Mouse (Mus musculus) G1E (cell line): ENCODE data around the gene Scnm1. TPM values are rescaled to one million over a fixed set of nuclear protein-coding genes. Genes with fewer than 3 reads are reported as not detected.

Source experiments
- ATAC-seq: 2 replicates; pipeline ENCODE4 v1.8.0; 2016; ENCODE audit warnings: mild to moderate bottlenecking; ENCODE audit not compliant: insufficient number of reproducible peaks, poor library complexity, low FRiP score, severe bottlenecking; ENCODE audit errors: extremely low read depth
- DNase-seq: peaks from one replicate; pipeline ENCODE4 v3.0.0; 2012; ENCODE audit warnings: low spot score
- H3K27me3 ChIP-seq: 2 replicates; pipeline ENCODE4 v1.6.1; 2012; ENCODE audit warnings: mild to moderate bottlenecking, low read length, inconsistent platforms; ENCODE audit not compliant: insufficient read depth
- H3K36me3 ChIP-seq: replicated peaks from 2 replicates; pipeline ENCODE3; 2012; ENCODE audit warnings: mild to moderate bottlenecking, inconsistent platforms
- H3K4me1 ChIP-seq: 2 replicates; pipeline ENCODE4 v1.6.1; 2012; ENCODE audit warnings: low read depth, low read length, inconsistent platforms, mixed read lengths; ENCODE audit not compliant: insufficient read depth
- H3K4me3 ChIP-seq: 2 replicates; pipeline ENCODE4 v1.5.1; 2012; ENCODE audit warnings: low read depth, mild to moderate bottlenecking, inconsistent platforms, low read length, moderate library complexity, mixed read lengths
- H3K9me3 ChIP-seq: replicated peaks from 2 replicates; pipeline ENCODE4 v1.6.1; 2012; ENCODE audit warnings: inconsistent platforms
- CTCF ChIP-seq: IDR thresholded peaks from 2 replicates; pipeline ENCODE4 v1.5.1; 2012; ENCODE audit warnings: low read depth, low read length, inconsistent platforms, mixed read lengths
- GATA1 ChIP-seq: IDR thresholded peaks from 2 replicates; pipeline ENCODE4 v1.6.1; 2012; ENCODE audit warnings: borderline replicate concordance, low read length, inconsistent platforms, mixed read lengths
- GATA2 ChIP-seq: IDR thresholded peaks from 2 replicates; pipeline ENCODE4 v1.6.1; 2012; ENCODE audit warnings: low read depth, low read length, inconsistent platforms, borderline replicate concordance
- POLR2AphosphoS5 ChIP-seq: IDR thresholded peaks from 2 replicates; pipeline ENCODE4 v1.6.1; 2012; ENCODE audit warnings: low read depth, low read length, inconsistent platforms; ENCODE audit not compliant: insufficient replicate concordance
- TAL1 ChIP-seq: conservative IDR thresholded peaks from 2 replicates; pipeline ENCODE4 v1.6.1; 2012; ENCODE audit warnings: low read depth, low read length, inconsistent platforms, mixed read lengths
- polyA plus RNA-seq: library from polyadenylated mRNA; stranded (reverse); fragments of >175 nt; gene quantifications from 2 replicates; pipeline ENCODE4 v1.2.3, GENCODE M21; 2012
- total RNA-seq, 2 experiments: library from RNA; stranded (forward) in 1 of 2; stranded (reverse) in 1 of 2; fragments of 200-1000 nt in 1 of 2; fragments of >200 nt in 1 of 2; fragmentation: Nextera tagmentation in 1 of 2; gene quantifications; 2 replicates each; pipeline ENCODE4 v1.2.3; 2014 to 2017

Scnm1 gene
- total and polyA plus RNA-seq, 3 experiments: 8.2 to 85.9 (median 76.8) TPM

- Histone ChIP-seq H3K4me3 (no peak overlapping the region), H3K36me3 (peaks cover 74% of the 10 kb centered on the region), H3K9me3 (no peaks in the 10 kb centered on the region), H3K4me1 (peaks cover 31% of the 10 kb centered on the region), H3K27me3 (no peaks in the 10 kb centered on the region)
- DNase-seq (no peak), ATAC-seq (no peak)
- TF ChIP-seq GATA1: no peak
- no peak for TF ChIP-seq GATA2
- TF ChIP-seq CTCF: no peak
- TF ChIP-seq TAL1: no peak
- TF ChIP-seq POLR2AphosphoS5: no peak
These were observed 33.0 kb downstream of the Scnm1 start for GRCm38 (mm10) chr3:95100854-95101253.

GRCm38 (mm10) chr3:95088071-95088470 is 45.7 kb downstream of the Scnm1 start:
- H3K4me3 ChIP-seq: no peak overlapping the region
- H3K27me3 ChIP-seq: no peaks in the 10 kb centered on the region
- H3K4me1 ChIP-seq: peaks cover 2% of the 10 kb centered on the region
- ATAC-seq (no peak), DNase-seq (no peak)
- TF ChIP-seq TAL1 (no peak), CTCF (no peak), POLR2AphosphoS5 (no peak), GATA1 (no peak), GATA2 (no peak)
- peaks cover 56% of the 10 kb centered on the region for H3K36me3 ChIP-seq
- H3K9me3 ChIP-seq: no peaks in the 10 kb centered on the region

Other genes with a start within 250 kb of the Scnm1 start
Only the 20 nearest of the 22 such genes appear.
- gene Selenbp1, start 201.0 kb downstream of the Scnm1 start, total RNA-seq (2014; fragmentation: Nextera tagmentation): 110 and 119 TPM in 2 replicates
- gene Selenbp1, start 201.0 kb downstream of the Scnm1 start, total RNA-seq (2017): 367 and 434 TPM in 2 replicates
- 39.8 and 133 TPM in 2 replicates for gene Selenbp1, start 201.0 kb downstream of the Scnm1 start, polyA plus RNA-seq
- gene Rfx5, start 179.9 kb downstream of the Scnm1 start, total RNA-seq (2014; fragmentation: Nextera tagmentation): 27.8 and 36.2 TPM in 2 replicates
- 21.8 and 24.3 TPM in 2 replicates for gene Rfx5, start 179.9 kb downstream of the Scnm1 start, total RNA-seq (2017)
- gene Rfx5, start 179.9 kb downstream of the Scnm1 start, polyA plus RNA-seq: 9.6 and 11.7 TPM in 2 replicates
- 39.8 and 70.6 TPM in 2 replicates for gene Pi4kb, start 159.3 kb downstream of the Scnm1 start, total RNA-seq (2014; fragmentation: Nextera tagmentation)
- 36.8 and 37.4 TPM in 2 replicates for gene Pi4kb, start 159.3 kb downstream of the Scnm1 start, total RNA-seq (2017)
- gene Pi4kb, start 159.3 kb downstream of the Scnm1 start, polyA plus RNA-seq: 11.7 and 11.8 TPM in 2 replicates
- gene Zfp687, start 118.6 kb downstream of the Scnm1 start, total RNA-seq (2014; fragmentation: Nextera tagmentation): 44.7 and 52.9 TPM in 2 replicates
- gene Zfp687, start 118.6 kb downstream of the Scnm1 start, total RNA-seq (2017): 22.4 and 27.5 TPM in 2 replicates
- 64.0 and 72.5 TPM in 2 replicates for gene Zfp687, start 118.6 kb downstream of the Scnm1 start, polyA plus RNA-seq
- 92.0 and 92.7 TPM in 2 replicates for gene Psmd4, start 91.4 kb downstream of the Scnm1 start, total RNA-seq (2014; fragmentation: Nextera tagmentation)
- 374 and 411 TPM in 2 replicates for gene Psmd4, start 91.4 kb downstream of the Scnm1 start, total RNA-seq (2017)
- 108 and 177 TPM in 2 replicates for gene Psmd4, start 91.4 kb downstream of the Scnm1 start, polyA plus RNA-seq
- 67.5 and 67.6 TPM in 2 replicates for gene Pip5k1a, start 27.1 kb downstream of the Scnm1 start, total RNA-seq (2014; fragmentation: Nextera tagmentation)
- 39.3 and 40.1 TPM in 2 replicates for gene Pip5k1a, start 27.1 kb downstream of the Scnm1 start, total RNA-seq (2017)
- 21.9 and 30.0 TPM in 2 replicates for gene Pip5k1a, start 27.1 kb downstream of the Scnm1 start, polyA plus RNA-seq
- 108 and 120 TPM in 2 replicates for gene Vps72, start 23.0 kb downstream of the Scnm1 start, total RNA-seq (2014; fragmentation: Nextera tagmentation)
- 96.2 and 146 TPM in 2 replicates for gene Vps72, start 23.0 kb downstream of the Scnm1 start, total RNA-seq (2017)
- 274 and 307 TPM in 2 replicates for gene Vps72, start 23.0 kb downstream of the Scnm1 start, polyA plus RNA-seq
- gene Tmod4, start 9.5 kb downstream of the Scnm1 start, total RNA-seq (2014; fragmentation: Nextera tagmentation): 9.9 and 11.7 TPM in 2 replicates
- 3.3 and 4.5 TPM in 2 replicates for gene Tmod4, start 9.5 kb downstream of the Scnm1 start, total RNA-seq (2017)
- gene Tmod4, start 9.5 kb downstream of the Scnm1 start, polyA plus RNA-seq: 0.17 and 0.22 TPM in 2 replicates
- 5.9 and 7.0 TPM in 2 replicates for gene Lysmd1, start 77 bp upstream of the Scnm1 start, total RNA-seq (2014; fragmentation: Nextera tagmentation)
- gene Lysmd1, start 77 bp upstream of the Scnm1 start, total RNA-seq (2017): 10.7 and 11.1 TPM in 2 replicates
- 5.6 and 7.4 TPM in 2 replicates for gene Lysmd1, start 77 bp upstream of the Scnm1 start, polyA plus RNA-seq
- not detected in 2 replicates for gene Tnfaip8l2, start 8.3 kb upstream of the Scnm1 start, total RNA-seq (2014; fragmentation: Nextera tagmentation)
- gene Tnfaip8l2, start 8.3 kb upstream of the Scnm1 start, total RNA-seq (2017): 0.16 TPM in 1 of 2 replicates, not detected in the other
- gene Tnfaip8l2, start 8.3 kb upstream of the Scnm1 start, polyA plus RNA-seq: not detected in 2 replicates
- gene Sema6c, start 26.4 kb upstream of the Scnm1 start, total RNA-seq (2014; fragmentation: Nextera tagmentation): 1.9 and 3.4 TPM in 2 replicates
- 0.52 and 0.71 TPM in 2 replicates for gene Sema6c, start 26.4 kb upstream of the Scnm1 start, total RNA-seq (2017)
- 1.6 and 1.8 TPM in 2 replicates for gene Sema6c, start 26.4 kb upstream of the Scnm1 start, polyA plus RNA-seq
- gene Gabpb2, start 83.9 kb upstream of the Scnm1 start, total RNA-seq (2014; fragmentation: Nextera tagmentation): 62.8 and 72.3 TPM in 2 replicates
- 91.7 and 110 TPM in 2 replicates for gene Gabpb2, start 83.9 kb upstream of the Scnm1 start, total RNA-seq (2017)
- 3.9 and 6.2 TPM in 2 replicates for gene Gabpb2, start 83.9 kb upstream of the Scnm1 start, polyA plus RNA-seq
- 105 and 109 TPM in 2 replicates for gene Cdc42se1, start 94.7 kb upstream of the Scnm1 start, total RNA-seq (2014; fragmentation: Nextera tagmentation)
- 88.3 and 91.8 TPM in 2 replicates for gene Cdc42se1, start 94.7 kb upstream of the Scnm1 start, total RNA-seq (2017)
- 128 and 150 TPM in 2 replicates for gene Cdc42se1, start 94.7 kb upstream of the Scnm1 start, polyA plus RNA-seq
- gene Mllt11, start 98.2 kb upstream of the Scnm1 start, total RNA-seq (2014; fragmentation: Nextera tagmentation): 7.7 and 8.1 TPM in 2 replicates
- gene Mllt11, start 98.2 kb upstream of the Scnm1 start, total RNA-seq (2017): 8.3 and 10.4 TPM in 2 replicates
- 3.3 and 4.1 TPM in 2 replicates for gene Mllt11, start 98.2 kb upstream of the Scnm1 start, polyA plus RNA-seq
- 0.78 TPM in 1 of 2 replicates, not detected in the other for gene Gm128, start 107.6 kb upstream of the Scnm1 start, total RNA-seq (2014; fragmentation: Nextera tagmentation)
- gene Gm128, start 107.6 kb upstream of the Scnm1 start, total RNA-seq (2017): 0.12 TPM in 1 of 2 replicates, not detected in the other
- not detected in 2 replicates for gene Gm128, start 107.6 kb upstream of the Scnm1 start, polyA plus RNA-seq
- gene Bnipl, start 117.2 kb upstream of the Scnm1 start, total RNA-seq (2014; fragmentation: Nextera tagmentation): not detected in 2 replicates
- 0.35 TPM in 1 of 2 replicates, not detected in the other for gene Bnipl, start 117.2 kb upstream of the Scnm1 start, total RNA-seq (2017)
- gene Bnipl, start 117.2 kb upstream of the Scnm1 start, polyA plus RNA-seq: 0.03 and 0.12 TPM in 2 replicates
- gene Mindy1, start 147.3 kb upstream of the Scnm1 start, total RNA-seq (2014; fragmentation: Nextera tagmentation): 49.1 and 49.7 TPM in 2 replicates
- 31.4 and 36.0 TPM in 2 replicates for gene Mindy1, start 147.3 kb upstream of the Scnm1 start, total RNA-seq (2017)
- 77.5 and 97.0 TPM in 2 replicates for gene Mindy1, start 147.3 kb upstream of the Scnm1 start, polyA plus RNA-seq
- gene Prune1, start 148.1 kb upstream of the Scnm1 start, total RNA-seq (2014; fragmentation: Nextera tagmentation): 32.3 and 33.5 TPM in 2 replicates
- 14.7 and 15.1 TPM in 2 replicates for gene Prune1, start 148.1 kb upstream of the Scnm1 start, total RNA-seq (2017)
- 3.8 and 4.8 TPM in 2 replicates for gene Prune1, start 148.1 kb upstream of the Scnm1 start, polyA plus RNA-seq
- 15.2 and 29.8 TPM in 2 replicates for gene Anxa9, start 173.2 kb upstream of the Scnm1 start, total RNA-seq (2014; fragmentation: Nextera tagmentation)
- gene Anxa9, start 173.2 kb upstream of the Scnm1 start, total RNA-seq (2017): 9.4 and 10.3 TPM in 2 replicates
- gene Anxa9, start 173.2 kb upstream of the Scnm1 start, polyA plus RNA-seq: 1.1 and 1.4 TPM in 2 replicates
- 284 and 285 TPM in 2 replicates for gene Cers2, start 180.8 kb upstream of the Scnm1 start, total RNA-seq (2014; fragmentation: Nextera tagmentation)
- 197 and 249 TPM in 2 replicates for gene Cers2, start 180.8 kb upstream of the Scnm1 start, total RNA-seq (2017)
- gene Cers2, start 180.8 kb upstream of the Scnm1 start, polyA plus RNA-seq: 459 and 654 TPM in 2 replicates